Comparison of ENCODE assay signal across 9 mouse cellular contexts in the genomic region with DNA sequence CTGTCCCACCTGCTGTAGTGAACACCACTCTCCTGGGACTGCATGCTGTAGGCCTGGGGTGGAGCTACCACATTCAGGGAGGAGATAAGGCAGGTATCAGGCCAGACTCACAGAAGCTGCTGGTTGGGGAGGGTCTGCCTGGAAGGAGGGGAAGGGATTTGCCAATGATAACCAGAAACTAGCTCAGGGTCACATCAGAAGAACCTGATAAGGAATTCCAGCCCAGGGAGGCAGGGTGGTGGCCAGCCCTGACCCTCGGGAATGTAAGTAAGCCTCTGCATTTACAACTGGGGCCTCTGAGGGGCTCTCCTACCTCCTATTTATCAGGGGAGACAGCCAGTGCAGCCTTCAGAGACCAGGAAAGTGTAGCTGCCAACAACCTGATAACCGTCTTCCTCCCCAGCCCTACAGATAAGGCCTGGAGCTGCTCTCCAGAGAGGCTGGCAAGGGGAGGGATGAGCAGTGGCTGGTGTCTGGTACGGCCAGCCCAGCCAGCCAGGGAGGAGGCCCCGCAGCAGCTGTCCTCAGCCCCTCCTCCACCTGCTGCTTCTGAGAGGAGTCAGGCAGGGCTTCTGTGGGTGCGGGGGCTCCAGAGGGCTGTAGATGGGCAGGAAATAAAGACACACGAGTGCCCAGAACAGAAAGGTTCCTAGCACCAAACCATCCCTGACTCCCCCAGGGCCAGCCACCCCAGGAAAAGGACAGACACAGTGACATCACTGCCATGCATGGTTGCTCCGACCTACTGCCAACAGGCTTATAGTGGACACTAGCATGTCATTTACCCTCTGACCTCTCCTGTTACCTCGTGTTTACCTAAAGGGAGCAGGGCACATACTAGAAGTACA. TPM values are rescaled to one million over a fixed set of nuclear protein-coding genes. Genes with fewer than 3 reads are reported as not detected.
A peak's percentile ranks its signal among the peaks of the same experiment; 100 is the strongest.
DNase-seq lines count a peak whose midpoint lies in the region; TF ChIP-seq lines count a peak whose summit lies in the region.
"Had no signal": no experiment of that assay in that cellular context is flagged by ENCODE, and none has a peak within 500 bp of the region (broad histone marks: within the 10 kb centered on the region; RNA-seq: fewer than 3 reads in every experiment).

No protein-coding gene starts in this region.

- peaks cover 14% of the 10 kb centered on the region for H3K27me3 ChIP-seq in myocyte (ENCODE audit: control insufficient read depth, insufficient read depth, insufficient read length)

- DNase-seq in gastrocnemius, adult 2 months = no peak
- no peak for DNase-seq in gastrocnemius, postnatal 14 days
- peak; percentile 60 for DNase-seq in ovary, postnatal 36 days (ENCODE audit: low spot score)
- DNase-seq in ovary, postnatal 14 days (ENCODE audit: low spot score) = no peak
- peak; percentile 60 for DNase-seq in kidney, adult 9 months
- DNase-seq in thymus, adult 18-20 months = no peak
- DNase-seq in Muller cell, postnatal 12 days (ENCODE audit: inconsistent ontology term) = no peak

- H3K79me2 ChIP-seq in myocyte (ENCODE audit: control insufficient read depth, insufficient read depth) = no peaks in the 10 kb centered on the region

- TF ChIP-seq POLR2A in myocyte (IDR thresholded peaks at IDR 0.05; ENCODE audit: insufficient read length, low read depth) = no peak

- TF ChIP-seq CTCF in gastrocnemius, adult 2 months (IDR thresholded peaks at IDR 0.05) = no peak

- H3K27ac ChIP-seq in gastrocnemius, adult 2 months = 0 out of 2 replicates have a peak overlapping the region, but pooled peaks have one; percentile 57
- H3K27ac ChIP-seq: midbrain, embryonic 12.5 days had no signal

- no peak overlapping the region for H3ac ChIP-seq in myocyte (ENCODE audit: control insufficient read depth, insufficient read length)

- H3K4me3 ChIP-seq in gastrocnemius, adult 2 months = no peak overlapping the region
- H3K4me3 ChIP-seq in myocyte = no peak overlapping the region
- H3K4me3 ChIP-seq: midbrain, embryonic 12.5 days had no signal

- intact Hi-C loops in gastrocnemius, adult 2 months (cut with DNase I) = no loop called here
- intact Hi-C loops in gastrocnemius, postnatal 14 days (cut with DNase I; ENCODE audit: low total_unique reads) = no loop called here

- H3K4me2 ChIP-seq in myocyte (ENCODE audit: low read depth) = peak overlapping the region; percentile 24
- H3K4me2 ChIP-seq: midbrain, embryonic 12.5 days had no signal

- peaks cover 8% of the 10 kb centered on the region for H3K36me3 ChIP-seq in myocyte (ENCODE audit: control insufficient read depth, insufficient read depth)

TF ChIP-seq in myocyte, 11 proteins besides CTCF, POLR2A, EP300 and RAD21:
- TF ChIP-seq TCF12 (IDR thresholded peaks at IDR 0.05; ENCODE audit: insufficient read depth, poor library complexity, severe bottlenecking) (no peak), MYOD1 (IDR thresholded peaks at IDR 0.05; ENCODE audit: control insufficient read depth in 1 of 3, insufficient read length in 2 of 3, low read depth in 2 of 3) (peak in 1 of 3 experiments; percentile 78), MYOG (IDR thresholded peaks at IDR 0.05; ENCODE audit: control insufficient read depth in 1 of 3, insufficient read depth in 1 of 3, insufficient read length in 2 of 3, low read depth in 2 of 3) (peak in 2 of 3 experiments; percentile 51 to 82), SRF (IDR thresholded peaks at IDR 0.05; ENCODE audit: control insufficient read depth, insufficient read length, low read depth) (no peak)
TF ChIP-seq in myocyte: peak in this region for 2.

RNA-seq across cellular contexts. Expression of a gene that starts 2.1 kb away (rescaled TPM):
- total RNA-seq in gastrocnemius, adult 2 months (2021) = 1 to 10 TPM; 2.0 to 2.3 TPM
- total RNA-seq in gastrocnemius, postnatal 14 days (2021) = 1 to 10 TPM; 4.0 to 6.3 TPM
- 9.5 TPM for polyA plus RNA-seq in myocyte (2012; fragmentation: generic; extraction: Trizol)

RNA-seq across cellular contexts. Expression of a gene that starts 12.4 kb away (rescaled TPM):
- total RNA-seq in gastrocnemius, adult 2 months (2021) = 10 to 100 TPM; 24.4 to 29.0 TPM
- 10 to 100 TPM; 20.6 to 27.7 TPM for total RNA-seq in gastrocnemius, postnatal 14 days (2021)
- 42.5 TPM for polyA plus RNA-seq in myocyte (2012; fragmentation: generic; extraction: Trizol)

RNA-seq across cellular contexts. Expression of a gene that starts 18.5 kb away (rescaled TPM):
- not detected for total RNA-seq in gastrocnemius, adult 2 months (2021)
- total RNA-seq in gastrocnemius, postnatal 14 days (2021) = not detected
- polyA plus RNA-seq in myocyte (2012; fragmentation: generic; extraction: Trizol) = not detected
- polyA plus RNA-seq: midbrain, embryonic 12.5 days had no signal

RNA-seq across cellular contexts. Expression of a gene that starts 49.0 kb away (rescaled TPM):
- 10 to 100 TPM; 28.3 to 30.0 TPM for total RNA-seq in gastrocnemius, adult 2 months (2021)
- total RNA-seq in gastrocnemius, postnatal 14 days (2021) = 10 to 100 TPM; 15.2 to 15.3 TPM
- 21.7 TPM for polyA plus RNA-seq in myocyte (2012; fragmentation: generic; extraction: Trizol)

RNA-seq across cellular contexts. Expression of a gene that starts 49.1 kb away (rescaled TPM):
- total RNA-seq in gastrocnemius, adult 2 months (2021) = 1 to 10 TPM; 1.0 to 2.6 TPM
- total RNA-seq in gastrocnemius, postnatal 14 days (2021) = 1 to 10 TPM; 1.3 to 1.8 TPM
- 2.5 TPM for polyA plus RNA-seq in myocyte (2012; fragmentation: generic; extraction: Trizol)

Comparison
In these comparisons a context has a peak if more than half of its experiments do, and no peak if none do; other contexts are left out.
1. DNase-seq: peak in ovary, postnatal 36 days (single experiment) and kidney, adult 9 months (single experiment); none in gastrocnemius, adult 2 months (single experiment), gastrocnemius, postnatal 14 days (single experiment), ovary, postnatal 14 days (single experiment), thymus, adult 18-20 months (0 of 2) and Muller cell, postnatal 12 days (single experiment).